Mouse (Mus musculus) midbrain, embryonic 15.5 days (tissue): ENCODE results near the gene Tbx3. TPM values are rescaled to one million over a fixed set of nuclear protein-coding genes. Genes with fewer than 3 reads are reported as not detected.
A peak's percentile ranks its signal among the peaks of the same experiment; 100 is the strongest.

ENCODE experiments used
- ATAC-seq: fragments of 200-750 bp; cut with Nextera tagmentation; replicated peaks from 2 replicates; pipeline ENCODE4 v1.8.0; 2017; ENCODE audit warnings: moderate TSS enrichment
- H3K27ac ChIP-seq: fragments of 300-500 bp; sonication (generic); 2 replicates; pipeline ENCODE4 v1.5.1; 2015; ENCODE audit warnings: mild to moderate bottlenecking, inconsistent platforms
- H3K27me3 ChIP-seq: fragments of 300-500 bp; sonication (generic); replicated peaks from 2 replicates; pipeline ENCODE4 v1.6.1; 2015; ENCODE audit warnings: inconsistent platforms
- H3K36me3 ChIP-seq: fragments of 300-500 bp; sonication (generic); replicated peaks from 2 replicates; pipeline ENCODE4 v1.6.1; 2015; ENCODE audit warnings: inconsistent platforms
- H3K4me1 ChIP-seq: fragments of 300-500 bp; sonication (generic); 2 replicates; pipeline ENCODE4 v1.6.1; 2015; ENCODE audit warnings: inconsistent platforms
- H3K4me2 ChIP-seq: fragments of 300-500 bp; sonication (generic); 2 replicates; pipeline ENCODE4 v1.6.1; 2015; ENCODE audit warnings: inconsistent platforms, mild to moderate bottlenecking, moderate library complexity
- H3K4me3 ChIP-seq: fragments of 300-500 bp; sonication (generic); 2 replicates; pipeline ENCODE4 v1.5.1; 2015; ENCODE audit warnings: mild to moderate bottlenecking, inconsistent platforms
- H3K9ac ChIP-seq: fragments of 300-500 bp; sonication (generic); 2 replicates; pipeline ENCODE4 v1.6.1; 2015; ENCODE audit warnings: mild to moderate bottlenecking, inconsistent platforms
- H3K9me3 ChIP-seq: fragments of 300-500 bp; sonication (generic); 2 replicates; pipeline ENCODE4 v1.6.1; 2016; ENCODE audit warnings: inconsistent platforms
- WGBS: fragments of 180-500 bp; shearing (Covaris S2); methylation state at CpG from one replicate; pipeline ENCODE4 v1.1.7; 2015; ENCODE audit warnings: mixed read lengths; 5-methylcytosine and 5-hydroxymethylcytosine counted together
- polyA plus RNA-seq: library from polyadenylated mRNA; unstranded; fragments of >200 nt; fragmentation: Nextera tagmentation; extraction: Ambion mirVana; gene quantifications from 2 replicates; pipeline ENCODE4 v1.2.1, GENCODE M21; 2015

Gene Tbx3
- polyA plus RNA-seq, 1 experiment from 2014 or later: 4.7 TPM

GRCm38 (mm10) chr5:119683861-119684260 is 13.4 kb downstream of the Tbx3 start:
- H3K36me3 ChIP-seq: no peaks in the 10 kb centered on the region
- H3K4me1 ChIP-seq: 0 out of 2 replicates have a peak, but pooled peaks cover 7% of the 10 kb centered on the region
- H3K4me2 ChIP-seq: no peak overlapping the region
- H3K9ac ChIP-seq: no peak overlapping the region
- 11% methylated on average over 5 of the region's 5 CpGs for WGBS
- ATAC-seq: no peak
- no peaks in the 10 kb centered on the region for H3K9me3 ChIP-seq
- H3K27ac ChIP-seq: no peak overlapping the region
- peaks cover 94% of the 10 kb centered on the region for H3K27me3 ChIP-seq
- no peak overlapping the region for H3K4me3 ChIP-seq

DNA sequence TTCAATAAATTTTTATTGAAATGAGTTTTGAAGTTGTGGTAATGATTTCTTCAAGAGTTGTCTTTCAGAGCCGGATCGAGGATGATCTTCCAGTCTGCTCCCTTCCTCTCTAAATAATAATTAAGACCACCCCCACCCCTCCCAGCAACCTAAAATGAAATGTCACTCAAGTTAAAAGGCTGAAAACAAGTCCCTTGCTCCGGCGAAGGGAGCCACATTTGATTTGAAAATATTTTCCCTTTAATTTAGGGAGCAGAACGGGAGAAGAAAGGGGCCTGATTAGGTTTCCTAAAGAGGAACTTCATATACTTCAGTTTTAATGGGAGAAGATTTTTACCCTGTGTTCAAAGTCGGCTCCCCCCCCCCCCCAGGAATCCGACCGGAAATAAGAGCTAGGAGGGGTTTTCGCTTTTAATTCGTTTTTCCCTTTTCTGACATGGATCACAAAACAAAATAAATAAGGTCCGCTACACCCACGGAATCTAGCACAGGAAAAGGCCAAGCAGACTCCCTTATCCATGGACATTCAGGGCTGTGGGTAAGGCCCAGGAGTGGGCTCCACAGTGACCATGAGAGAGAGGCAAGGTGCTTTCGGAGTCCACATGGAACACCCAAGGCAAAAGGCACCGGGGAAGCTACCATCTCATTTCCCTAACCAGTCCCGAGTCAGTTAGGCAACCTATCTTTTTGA is 14.4 kb downstream of the Tbx3 start:
- H3K4me2 ChIP-seq: no peak overlapping the region
- ATAC-seq: no peak
- no peaks in the 10 kb centered on the region for H3K36me3 ChIP-seq
- WGBS: 2% methylated on average over 15 of the region's 15 CpGs
- H3K9me3 ChIP-seq: no peaks in the 10 kb centered on the region
- H3K4me1 ChIP-seq: 0 out of 2 replicates have a peak, but pooled peaks cover 7% of the 10 kb centered on the region
- no peak overlapping the region for H3K9ac ChIP-seq
- H3K27ac ChIP-seq: no peak overlapping the region
- H3K27me3 ChIP-seq: peaks cover 96% of the 10 kb centered on the region
- no peak overlapping the region for H3K4me3 ChIP-seq

GRCm38 (mm10) chr5:119685446-119686198 is 15.2 kb downstream of the Tbx3 start:
- 2% methylated on average over 20 of the region's 22 CpGs for WGBS

DNA sequence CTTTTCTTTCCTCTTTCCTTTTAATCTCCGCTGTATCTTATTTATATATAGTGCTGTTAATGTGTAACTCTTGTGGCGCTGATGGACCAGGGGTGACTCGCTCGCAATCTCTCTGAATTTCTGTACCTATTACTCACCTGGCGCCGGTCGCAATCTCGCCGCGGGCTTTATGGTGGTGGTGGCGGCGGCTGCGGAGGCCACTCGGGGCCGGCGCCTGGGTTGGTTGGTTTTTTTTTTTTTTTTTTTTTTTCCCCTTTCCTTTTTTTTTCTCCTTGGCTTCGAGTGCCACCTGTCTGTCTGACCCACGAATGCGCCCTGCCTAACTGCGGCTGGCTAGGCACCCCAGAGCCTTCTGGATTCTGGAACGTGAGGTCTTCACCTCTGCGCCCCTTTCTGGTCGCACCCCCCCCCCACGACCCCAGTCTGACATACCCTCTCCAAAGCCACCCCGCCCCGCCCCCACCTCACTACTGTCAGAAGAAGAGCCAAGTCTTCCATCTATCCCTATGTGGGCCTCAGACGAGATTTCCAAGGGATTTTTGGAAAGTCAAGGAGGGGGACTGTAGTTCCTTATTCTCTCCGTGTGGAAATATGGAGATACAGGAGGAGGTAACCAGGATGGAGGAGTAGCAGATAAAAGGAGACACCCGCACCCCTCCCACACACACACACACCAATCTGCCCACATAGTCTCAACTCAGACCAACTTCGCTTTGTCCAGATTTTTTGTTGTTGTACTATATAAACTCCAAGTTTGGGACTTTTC is 15.9 kb downstream of the Tbx3 start:
- Histone ChIP-seq H3K36me3 (no peaks in the 10 kb centered on the region), H3K27ac (no peak overlapping the region), H3K4me1 (0 out of 2 replicates have a peak, but pooled peaks cover 3% of the 10 kb centered on the region), H3K9ac (no peak overlapping the region), H3K27me3 (peaks cover 94% of the 10 kb centered on the region), H3K4me3 (peak overlapping the region; percentile 2; the same call in 1 of the 2 replicates), H3K4me2 (peak overlapping the region; percentile 10; the same call in 1 of the 2 replicates), H3K9me3 (no peaks in the 10 kb centered on the region)
- under 1% methylated on average over 30 of the region's 30 CpGs for whole genome bisulfite sequencing
- ATAC-seq: no peak

More at GRCm38 (mm10) chr5:119685446-119686198, 15.2 kb downstream of the Tbx3 start:
- Histone ChIP-seq H3K4me1 (0 out of 2 replicates have a peak, but pooled peaks cover 3% of the 10 kb centered on the region), H3K27me3 (peaks cover 96% of the 10 kb centered on the region), H3K9me3 (no peaks in the 10 kb centered on the region), H3K9ac (no peak overlapping the region), H3K36me3 (no peaks in the 10 kb centered on the region), H3K27ac (no peak overlapping the region), H3K4me2 (peak overlapping the region; percentile 10; the same call in 1 of the 2 replicates), H3K4me3 (peak overlapping the region; percentile 2; the same call in 1 of the 2 replicates)
- ATAC-seq: no peak

- Histone ChIP-seq H3K27me3 (peaks cover 93% of the 10 kb centered on the region), H3K36me3 (no peaks in the 10 kb centered on the region), H3K9ac (no peak overlapping the region), H3K4me1 (0 out of 2 replicates have a peak, but pooled peaks cover 3% of the 10 kb centered on the region), H3K9me3 (no peaks in the 10 kb centered on the region), H3K27ac (no peak overlapping the region), H3K4me3 (no peak overlapping the region), H3K4me2 (no peak overlapping the region)
- WGBS: 2% methylated on average over 36 of the region's 36 CpGs
- no peak for ATAC-seq
Measured at GRCm38 (mm10) chr5:119687005-119687855, 16.8 kb downstream of the Tbx3 start.

- H3K4me3 ChIP-seq: no peak overlapping the region
- ATAC-seq: no peak
Measured at GRCm38 (mm10) chr5:119687856-119688206, 17.4 kb downstream of the Tbx3 start.

GRCm38 (mm10) chr5:119688306-119688705 is 17.8 kb downstream of the Tbx3 start:
- no peaks in the 10 kb centered on the region for H3K36me3 ChIP-seq
- no peaks in the 10 kb centered on the region for H3K9me3 ChIP-seq
- H3K27ac ChIP-seq: no peak overlapping the region
- 9% methylated on average over 3 of the region's 3 CpGs for WGBS
- H3K9ac ChIP-seq: no peak overlapping the region
- H3K27me3 ChIP-seq: peaks cover 91% of the 10 kb centered on the region
- no peak for ATAC-seq
- H3K4me1 ChIP-seq: 0 out of 2 replicates have a peak, but pooled peaks cover 3% of the 10 kb centered on the region
- no peak overlapping the region for H3K4me2 ChIP-seq
- no peak overlapping the region for H3K4me3 ChIP-seq

More at GRCm38 (mm10) chr5:119687856-119688206, 17.4 kb downstream of the Tbx3 start:
- H3K4me1 ChIP-seq: 0 out of 2 replicates have a peak, but pooled peaks cover 3% of the 10 kb centered on the region
- H3K27me3 ChIP-seq: peaks cover 93% of the 10 kb centered on the region
- H3K9ac ChIP-seq: no peak overlapping the region
- no peak overlapping the region for H3K4me2 ChIP-seq
- 8% methylated on average over 22 of the region's 22 CpGs for WGBS
- no peaks in the 10 kb centered on the region for H3K36me3 ChIP-seq
- no peaks in the 10 kb centered on the region for H3K9me3 ChIP-seq
- H3K27ac ChIP-seq: no peak overlapping the region

DNA sequence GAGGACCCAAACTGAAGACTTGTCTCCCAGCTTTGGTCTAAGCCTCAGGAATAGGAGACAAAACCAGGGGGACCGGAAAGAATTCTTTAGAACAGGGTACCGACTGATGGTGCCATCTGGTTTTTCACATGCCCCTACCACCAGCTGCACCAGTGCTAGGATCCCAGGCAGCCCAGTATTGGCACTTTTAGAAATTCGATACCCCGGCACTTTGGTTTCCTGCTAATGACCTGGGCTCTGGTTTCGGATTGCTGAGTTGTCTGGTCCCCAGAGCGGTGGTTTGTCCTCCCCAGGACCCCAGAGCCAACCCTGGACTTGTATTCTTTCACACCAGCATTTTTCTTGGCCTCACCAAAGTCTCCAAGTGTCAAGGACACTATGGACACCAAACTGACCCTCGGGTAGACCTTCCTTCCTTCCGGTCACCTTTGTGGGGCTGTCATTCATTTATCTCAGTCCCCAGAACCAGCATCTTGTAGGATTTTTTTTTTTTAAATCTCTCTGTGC is 18.5 kb downstream of the Tbx3 start:
- H3K36me3 ChIP-seq: no peaks in the 10 kb centered on the region
- H3K9ac ChIP-seq: no peak overlapping the region
- no peak overlapping the region for H3K4me3 ChIP-seq
- H3K4me1 ChIP-seq: 0 out of 2 replicates have a peak, but pooled peaks cover 3% of the 10 kb centered on the region
- no peaks in the 10 kb centered on the region for H3K9me3 ChIP-seq
- H3K4me2 ChIP-seq: no peak overlapping the region
- WGBS: 17% methylated on average over 8 of the region's 8 CpGs
- no peak for ATAC-seq
- no peak overlapping the region for H3K27ac ChIP-seq
- peaks cover 93% of the 10 kb centered on the region for H3K27me3 ChIP-seq

- Histone ChIP-seq H3K4me1 (0 out of 2 replicates have a peak, but pooled peaks cover 3% of the 10 kb centered on the region), H3K27me3 (peaks cover 93% of the 10 kb centered on the region), H3K4me3 (no peak overlapping the region), H3K36me3 (no peaks in the 10 kb centered on the region), H3K9me3 (no peaks in the 10 kb centered on the region), H3K4me2 (no peak overlapping the region), H3K9ac (no peak overlapping the region), H3K27ac (no peak overlapping the region)
- WGBS: 41% methylated on average over 3 of the region's 3 CpGs
- ATAC-seq: no peak
Measured at GRCm38 (mm10) chr5:119689501-119689900, 19.0 kb downstream of the Tbx3 start.

DNA sequence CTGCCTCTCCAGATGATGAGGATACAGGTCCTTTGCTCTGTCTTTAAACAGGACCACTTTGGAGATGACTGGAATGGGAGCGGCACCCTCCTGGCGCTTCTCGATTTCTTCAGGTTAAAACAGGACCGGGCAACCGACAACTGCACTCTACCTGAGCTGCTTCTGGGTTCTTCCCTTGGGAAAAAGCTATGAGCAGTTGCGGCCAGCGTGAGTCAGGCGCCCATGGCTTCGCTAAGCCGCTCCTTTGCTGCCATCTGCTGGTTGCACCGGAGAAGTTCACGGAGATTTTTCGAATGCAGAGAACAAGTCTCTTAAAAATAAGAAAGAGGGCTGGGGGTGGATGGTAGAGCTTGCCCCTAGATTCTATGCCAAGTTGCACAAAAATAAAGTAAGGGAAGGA is 20.6 kb downstream of the Tbx3 start:
- H3K36me3 ChIP-seq: no peaks in the 10 kb centered on the region
- under 1% methylated on average over 13 of the region's 13 CpGs for WGBS
- H3K9ac ChIP-seq: no peak overlapping the region

DNA sequence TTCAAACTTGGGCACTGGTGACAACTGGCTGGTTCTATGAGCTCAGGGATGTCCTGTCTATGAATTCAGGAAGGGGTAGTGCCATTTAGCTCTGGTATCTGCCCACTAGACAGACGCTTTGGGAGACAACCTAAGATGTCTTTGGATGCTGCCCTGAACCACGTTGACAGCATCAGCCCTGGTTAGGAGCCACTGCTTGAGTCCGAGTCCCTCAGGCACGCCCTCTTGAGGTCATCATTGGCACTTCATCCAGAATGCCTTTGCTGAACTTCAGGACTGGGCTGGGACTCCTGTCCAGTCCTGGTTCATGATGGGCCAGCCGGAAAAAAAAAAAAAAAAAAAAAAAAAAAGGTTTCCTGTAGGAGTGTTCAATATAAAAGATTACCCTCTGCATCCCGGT is 22.0 kb downstream of the Tbx3 start:
- H3K27ac ChIP-seq: no peak overlapping the region

More for the DNA sequence above, 20.6 kb downstream of the Tbx3 start:
- Histone ChIP-seq H3K9me3 (no peaks in the 10 kb centered on the region), H3K27ac (no peak overlapping the region), H3K27me3 (peaks cover 78% of the 10 kb centered on the region), H3K4me1 (0 out of 2 replicates have a peak, but pooled peaks cover 2% of the 10 kb centered on the region), H3K4me3 (no peak overlapping the region), H3K4me2 (no peak overlapping the region)
- ATAC-seq: no peak

More for the DNA sequence above, 22.0 kb downstream of the Tbx3 start:
- 30% methylated on average over 6 of the region's 6 CpGs for WGBS
- no peaks in the 10 kb centered on the region for H3K4me1 ChIP-seq
- H3K36me3 ChIP-seq: no peaks in the 10 kb centered on the region
- H3K9ac ChIP-seq: no peak overlapping the region
- H3K4me3 ChIP-seq: no peak overlapping the region
- H3K4me2 ChIP-seq: no peak overlapping the region
- no peaks in the 10 kb centered on the region for H3K9me3 ChIP-seq
- H3K27me3 ChIP-seq: peaks cover 68% of the 10 kb centered on the region
- ATAC-seq: no peak
